Mouse (Mus musculus) limb, embryonic 10.5 days (tissue): ENCODE measurements at regions not wholly inside any gene's neighbourhood (a gene's known extent, or its start where the extent isn't known, plus 50 kb on each side); places are given as distances from the start of the nearest gene placed in this dataset.
A peak's percentile ranks its signal among the peaks of the same experiment; 100 is the strongest.

Source experiments
- DNase-seq: peaks from one replicate; pipeline ENCODE4 v3.0.0-alpha.2; 2017; ENCODE audit warnings: low spot score
- H3K27ac ChIP-seq: fragments of 300-500 bp; sonication (generic); 2 replicates; pipeline ENCODE4 v1.5.1; 2016; ENCODE audit warnings: mild to moderate bottlenecking
- H3K27me3 ChIP-seq: fragments of 300-500 bp; sonication (generic); 2 replicates; pipeline ENCODE4 v1.6.1; 2016; ENCODE audit warnings: low read depth, mild to moderate bottlenecking; ENCODE audit not compliant: poor library complexity, severe bottlenecking
- H3K36me3 ChIP-seq: fragments of 300-500 bp; sonication (generic); 2 replicates; pipeline ENCODE4 v1.6.1; 2016; ENCODE audit warnings: mild to moderate bottlenecking, moderate library complexity
- H3K4me1 ChIP-seq: fragments of 300-500 bp; sonication (generic); 2 replicates; pipeline ENCODE4 v1.6.1; 2016
- H3K4me3 ChIP-seq: fragments of 300-500 bp; sonication (generic); 2 replicates; pipeline ENCODE4 v1.5.1; 2016; ENCODE audit warnings: mild to moderate bottlenecking, moderate library complexity
- H3K9me3 ChIP-seq: fragments of 300-500 bp; sonication (generic); replicated peaks from 2 replicates; pipeline ENCODE4 v1.6.1; 2016; ENCODE audit warnings: mild to moderate bottlenecking
- WGBS: fragments of 180-500 bp; shearing (Covaris S2); methylation state at CpG from one replicate; pipeline ENCODE4 v1.1.7; 2016; 5-methylcytosine and 5-hydroxymethylcytosine counted together

DNA sequence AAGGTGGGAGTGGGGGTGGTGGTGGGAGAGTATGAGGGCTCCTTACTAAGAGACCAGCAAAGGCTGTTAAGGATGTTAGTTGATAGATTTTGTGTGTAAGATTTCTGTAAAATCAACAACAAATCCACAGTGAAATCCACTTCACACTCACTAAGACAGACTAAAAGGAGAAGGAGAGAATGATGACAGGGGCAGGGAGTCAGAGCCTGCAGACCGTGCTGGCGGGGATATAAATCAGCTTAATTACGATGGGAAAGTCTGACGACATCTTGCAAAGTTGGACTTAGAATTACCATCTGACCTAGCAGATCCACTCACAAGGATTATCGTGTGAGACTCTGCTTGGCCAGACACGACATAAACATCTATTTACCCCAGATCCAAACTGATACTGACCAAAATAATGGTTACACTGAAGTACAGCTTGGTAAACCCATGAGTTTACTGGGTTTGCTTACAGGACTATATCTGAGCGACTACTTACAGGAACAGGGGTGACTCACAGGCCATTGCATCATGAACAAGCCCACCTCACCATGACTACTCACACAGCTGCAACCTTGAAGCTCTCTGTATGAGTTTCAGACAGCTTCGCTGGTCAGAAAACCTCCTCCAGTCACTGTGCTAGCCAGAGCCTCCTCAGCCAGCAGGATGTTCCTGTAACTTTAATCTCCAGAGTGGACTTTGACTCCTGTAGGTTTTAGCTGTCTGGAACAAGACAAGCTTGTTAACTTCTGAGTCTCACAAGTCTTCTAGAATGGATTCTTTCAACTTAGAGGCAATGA lies 50.5 kb upstream of the Ednra start:
- H3K9me3 ChIP-seq: no peaks in the 10 kb centered on the region
- WGBS: 41% methylated on average over 8 of the region's 8 CpGs
- H3K27me3 ChIP-seq: no peaks in the 10 kb centered on the region
- H3K4me3 ChIP-seq: no peak overlapping the region
- no peaks in the 10 kb centered on the region for H3K36me3 ChIP-seq
- peak; percentile 26 for DNase-seq
- no peak overlapping the region for H3K27ac ChIP-seq
- peaks cover 21% of the 10 kb centered on the region for H3K4me1 ChIP-seq

DNA sequence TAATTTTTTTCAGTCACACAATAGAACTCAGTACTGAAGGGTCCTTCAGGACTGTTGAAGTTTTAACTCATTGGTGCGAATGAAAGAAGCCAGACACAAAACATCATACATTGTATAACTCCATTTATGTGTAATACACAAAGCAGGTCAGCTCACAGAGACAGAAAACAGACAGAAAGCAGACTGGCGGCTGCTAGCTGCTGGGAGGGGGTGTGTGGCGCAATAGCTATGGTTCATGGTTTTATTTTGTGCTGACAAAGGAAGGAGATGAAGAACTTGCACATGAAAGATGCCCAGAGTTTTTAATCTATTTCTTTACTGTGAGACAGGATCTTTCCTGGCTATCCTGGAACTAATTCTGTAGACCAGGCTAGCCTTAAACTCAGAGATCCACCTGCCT lies 51.3 kb upstream of the Ednra start:
- peaks cover 21% of the 10 kb centered on the region for H3K4me1 ChIP-seq
- WGBS: 88% methylated on average over 3 of the region's 3 CpGs
- H3K9me3 ChIP-seq: no peaks in the 10 kb centered on the region
- H3K27ac ChIP-seq: no peak overlapping the region
- peak; percentile 15 for DNase-seq
- no peaks in the 10 kb centered on the region for H3K36me3 ChIP-seq
- no peaks in the 10 kb centered on the region for H3K27me3 ChIP-seq
- H3K4me3 ChIP-seq: no peak overlapping the region

DNA sequence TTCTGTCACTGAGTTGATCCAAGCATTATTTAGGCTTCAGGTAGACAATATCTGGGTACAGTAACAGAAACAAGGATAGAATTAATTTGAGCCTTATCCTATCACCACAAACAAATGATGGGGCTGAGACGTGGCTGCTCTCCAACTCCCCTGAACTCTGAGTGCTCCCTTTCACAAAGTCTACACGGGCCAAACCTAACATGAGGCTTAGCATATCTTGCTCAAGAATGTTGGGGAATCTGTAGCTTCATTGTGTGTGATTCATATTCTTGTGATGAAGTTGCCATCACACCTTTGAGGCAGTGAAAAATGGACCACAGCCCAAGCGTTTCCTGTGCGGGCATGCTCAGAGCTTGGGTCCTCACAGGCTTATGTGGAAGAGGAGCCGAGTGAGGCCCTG lies 53.3 kb upstream of the Ednra start:
- H3K27ac ChIP-seq: no peak overlapping the region
- WGBS: 85% methylated on average over 5 of the region's 5 CpGs
- no peaks in the 10 kb centered on the region for H3K9me3 ChIP-seq
- H3K4me1 ChIP-seq: peaks cover 15% of the 10 kb centered on the region
- DNase-seq: peak; percentile 17
- H3K27me3 ChIP-seq: no peaks in the 10 kb centered on the region
- no peaks in the 10 kb centered on the region for H3K36me3 ChIP-seq
- H3K4me3 ChIP-seq: no peak overlapping the region

DNA sequence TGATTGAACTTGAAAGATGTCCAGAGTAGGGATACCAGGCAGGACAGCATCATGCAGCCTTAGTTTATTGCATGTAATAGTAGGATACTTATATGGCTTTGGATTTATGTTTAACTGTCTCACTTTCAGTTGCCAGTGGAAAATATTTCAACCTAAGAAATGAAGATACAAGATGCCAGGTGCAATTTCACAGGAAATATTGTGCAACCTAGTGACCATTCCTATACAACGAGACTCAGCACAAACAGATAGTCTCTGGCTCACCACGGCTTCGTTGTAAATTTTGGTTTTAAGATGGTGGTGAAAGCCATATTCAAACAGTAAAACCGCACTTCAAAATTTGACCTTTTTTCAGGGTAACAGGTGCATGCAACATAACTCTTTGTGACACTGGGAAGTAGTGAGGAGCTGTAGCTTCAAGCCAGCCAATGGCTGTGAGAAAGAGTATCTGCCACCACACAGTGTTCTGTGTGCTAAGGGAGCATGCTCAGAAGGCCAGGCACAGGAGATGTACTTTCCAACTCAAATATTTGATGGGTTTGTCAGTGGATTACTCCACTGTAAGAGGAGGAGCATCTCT lies 61.5 kb upstream of the Ednra start:
- 97% methylated on average over 4 of the region's 4 CpGs for WGBS
- Histone ChIP-seq H3K27ac (no peak overlapping the region), H3K36me3 (no peaks in the 10 kb centered on the region), H3K4me1 (0 out of 2 replicates have a peak, but pooled peaks cover 4% of the 10 kb centered on the region), H3K27me3 (no peaks in the 10 kb centered on the region), H3K9me3 (no peaks in the 10 kb centered on the region), H3K4me3 (no peak overlapping the region)
- peak; percentile 15 for DNase-seq

DNA sequence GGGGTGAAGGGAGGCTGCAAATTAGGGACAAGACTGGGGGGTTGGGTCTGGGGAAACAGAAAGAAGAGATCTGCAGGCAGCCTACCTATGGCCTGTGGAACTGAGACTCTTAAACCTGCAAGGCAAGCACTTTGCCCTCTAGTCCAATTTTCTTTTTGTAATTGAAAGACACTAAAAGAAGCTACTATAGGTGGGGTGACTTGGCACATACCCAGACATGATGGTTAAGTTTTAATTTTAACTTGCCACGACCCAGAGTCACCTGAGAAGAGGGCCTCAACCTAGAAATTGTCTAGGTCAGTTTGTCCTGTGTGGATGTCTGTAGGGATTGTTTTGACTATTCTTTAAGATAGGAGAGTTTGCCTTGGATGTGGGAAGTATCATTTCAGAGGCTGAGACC lies 70.6 kb upstream of the Ednra start:
- H3K4me1 ChIP-seq: no peaks in the 10 kb centered on the region
- no peak overlapping the region for H3K4me3 ChIP-seq
- H3K27me3 ChIP-seq: no peaks in the 10 kb centered on the region

DNA sequence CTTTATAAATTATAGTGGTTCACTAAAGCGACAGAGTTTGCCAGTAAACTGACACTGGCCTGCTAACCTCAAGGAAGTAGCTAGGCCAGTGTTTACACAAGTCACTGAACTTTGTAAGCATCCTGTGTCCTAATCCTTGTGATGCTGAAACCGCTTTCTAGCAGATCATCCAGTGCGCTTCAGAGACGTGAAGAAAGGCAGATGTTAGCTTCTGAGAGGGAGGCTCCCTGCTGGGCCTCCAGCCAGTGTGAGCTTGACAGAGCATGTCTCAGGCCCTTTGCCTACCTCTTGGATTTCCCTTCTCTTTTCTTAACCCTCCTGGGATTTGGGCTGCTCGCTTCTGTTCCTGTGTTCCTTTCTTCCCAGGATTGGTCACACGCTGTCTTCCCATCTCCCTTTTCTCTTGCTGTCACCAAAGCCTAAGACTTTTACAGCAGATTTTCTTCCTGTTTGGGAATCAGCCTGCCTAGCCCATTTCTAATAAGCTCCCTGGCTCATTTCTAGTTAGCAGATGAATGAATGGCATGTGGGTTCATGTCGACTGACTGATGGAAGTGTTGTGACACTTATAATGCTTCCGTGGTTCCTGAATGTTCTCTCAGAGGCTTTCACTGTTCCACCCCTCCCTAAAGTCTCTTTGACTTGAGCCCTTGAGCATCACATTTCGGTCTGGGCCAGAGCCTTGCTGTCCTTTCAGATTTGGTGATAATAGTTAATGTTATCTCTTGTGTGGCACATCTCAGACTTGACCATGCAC lies 79.1 kb upstream of the Ednra start:
- Histone ChIP-seq H3K27ac (no peak overlapping the region), H3K36me3 (no peaks in the 10 kb centered on the region)
- WGBS: 78% methylated on average over 9 of the region's 9 CpGs

More for the DNA sequence above, 70.6 kb upstream of the Ednra start:
- WGBS: 75% methylated on average over 1 of the region's 1 CpGs
- H3K9me3 ChIP-seq: no peaks in the 10 kb centered on the region
- peak; percentile 7 for DNase-seq
- H3K36me3 ChIP-seq: no peaks in the 10 kb centered on the region
- H3K27ac ChIP-seq: no peak overlapping the region

DNA sequence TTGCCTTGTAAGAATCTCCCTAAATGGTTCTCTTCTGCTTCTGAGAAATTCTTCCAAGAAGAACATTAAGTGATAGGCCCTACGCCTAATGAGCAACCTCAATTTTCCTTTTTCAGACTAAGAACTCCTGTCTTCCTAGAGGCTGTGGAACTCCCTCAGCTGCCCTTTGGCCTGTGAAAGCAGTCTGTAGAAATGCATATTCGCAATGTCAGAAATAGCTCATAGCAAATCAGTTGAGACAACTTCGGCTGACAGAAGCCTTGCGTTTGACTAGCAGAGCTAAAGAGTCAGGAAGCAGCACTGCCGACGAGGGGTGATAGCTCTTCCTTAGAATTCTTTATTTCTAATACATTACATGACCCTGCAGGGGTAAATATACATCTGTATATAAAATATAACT lies 80.3 kb upstream of the Ednra start:
- 95% methylated on average over 6 of the region's 6 CpGs for WGBS
- H3K4me1 ChIP-seq: no peaks in the 10 kb centered on the region
- no peaks in the 10 kb centered on the region for H3K27me3 ChIP-seq
- no peaks in the 10 kb centered on the region for H3K36me3 ChIP-seq
- H3K4me3 ChIP-seq: no peak overlapping the region
- peak; percentile 21 for DNase-seq
- no peak overlapping the region for H3K27ac ChIP-seq
- no peaks in the 10 kb centered on the region for H3K9me3 ChIP-seq

More for the DNA sequence above, 79.1 kb upstream of the Ednra start:
- Histone ChIP-seq H3K9me3 (no peaks in the 10 kb centered on the region), H3K27me3 (no peaks in the 10 kb centered on the region), H3K4me1 (no peaks in the 10 kb centered on the region), H3K4me3 (no peak overlapping the region)
- DNase-seq: peak; percentile 19

DNA sequence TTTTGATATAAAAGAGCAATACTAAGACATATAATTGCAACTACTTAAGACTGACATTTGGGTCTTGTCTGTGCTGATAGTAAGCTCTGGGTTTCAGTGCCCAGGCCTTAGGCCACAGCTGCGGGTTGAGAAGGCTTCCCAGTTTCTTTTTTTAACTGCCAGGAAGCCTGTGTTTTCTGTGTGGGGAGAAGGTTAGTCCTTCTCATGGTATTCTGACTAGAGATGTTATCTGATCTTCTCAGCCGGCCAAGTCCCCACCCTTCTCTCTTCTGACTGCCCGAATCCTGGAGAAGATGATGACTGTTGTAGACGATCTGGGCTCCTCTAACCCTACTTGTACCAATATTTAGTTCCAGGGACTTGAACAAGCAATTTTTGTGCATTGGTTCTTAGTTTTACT lies 80.7 kb upstream of the Ednra start:
- WGBS: 66% methylated on average over 4 of the region's 4 CpGs
- H3K27ac ChIP-seq: no peak overlapping the region
- no peaks in the 10 kb centered on the region for H3K9me3 ChIP-seq
- H3K4me3 ChIP-seq: no peak overlapping the region
- DNase-seq: peak; percentile 12
- H3K36me3 ChIP-seq: no peaks in the 10 kb centered on the region
- no peaks in the 10 kb centered on the region for H3K4me1 ChIP-seq
- H3K27me3 ChIP-seq: no peaks in the 10 kb centered on the region

DNA sequence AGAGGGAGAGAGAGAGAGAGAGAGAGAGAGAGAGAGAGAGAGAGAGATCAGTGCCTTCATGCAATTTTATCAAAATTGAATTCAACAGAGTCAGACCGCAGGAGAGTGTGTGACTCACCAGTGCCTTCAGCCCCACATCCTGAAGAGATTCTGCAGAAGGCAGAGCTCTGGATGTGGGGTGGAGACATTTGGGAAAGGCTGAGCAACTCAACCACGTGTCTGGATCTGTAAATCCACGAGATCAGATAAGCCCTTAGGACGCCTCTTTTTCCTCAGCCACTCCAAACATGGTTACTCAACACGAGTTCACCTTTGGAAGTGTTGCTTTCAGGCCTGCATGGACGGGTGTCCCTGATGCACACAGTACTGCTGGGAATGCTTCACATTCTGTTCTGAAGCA lies 81.4 kb upstream of the Ednra start:
- Histone ChIP-seq H3K27ac (no peak overlapping the region), H3K4me3 (no peak overlapping the region), H3K27me3 (no peaks in the 10 kb centered on the region), H3K9me3 (no peaks in the 10 kb centered on the region), H3K36me3 (no peaks in the 10 kb centered on the region), H3K4me1 (no peaks in the 10 kb centered on the region)
- WGBS: 78% methylated on average over 6 of the region's 6 CpGs
- DNase-seq: no peak

DNA sequence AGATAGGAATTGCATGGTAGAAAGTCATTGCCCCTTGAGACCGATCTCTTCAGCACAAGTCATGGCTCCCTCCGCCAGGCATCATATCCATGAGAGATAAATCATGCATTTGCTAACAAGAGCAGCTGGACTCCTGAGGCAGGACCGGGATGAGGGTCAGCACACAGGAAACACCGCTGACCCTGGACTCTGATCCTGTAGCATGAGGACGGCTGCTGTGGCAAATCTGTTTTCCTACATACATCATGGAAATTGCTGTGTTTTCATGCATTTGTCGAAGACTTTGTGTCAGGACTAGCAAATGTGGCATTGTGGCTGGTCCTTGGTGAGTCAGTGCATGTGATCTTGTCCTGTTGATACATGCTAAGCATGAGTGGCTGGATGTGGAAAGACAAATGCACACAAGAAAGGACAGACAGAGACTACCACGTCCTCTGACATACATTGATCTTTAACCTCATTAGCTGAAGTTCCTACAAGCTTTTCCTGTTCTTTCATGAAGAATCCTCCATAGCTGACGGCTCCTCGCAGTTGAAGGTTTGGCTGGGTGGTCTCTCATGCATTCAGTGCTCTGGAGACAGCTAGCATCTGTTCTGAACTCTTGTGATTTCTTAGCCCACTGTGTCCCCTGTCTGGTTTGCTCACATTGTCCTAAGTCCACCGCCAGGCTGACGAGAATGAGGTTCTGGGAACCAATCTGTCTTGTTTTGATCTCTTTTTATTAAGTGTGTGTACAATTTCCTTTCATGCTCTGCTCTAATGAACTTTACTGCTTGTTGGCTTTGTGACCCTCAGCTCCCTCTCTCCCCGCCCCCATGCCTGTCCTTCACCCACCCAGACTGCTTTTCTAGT lies 90.8 kb upstream of the Ednra start:
- Histone ChIP-seq H3K4me3 (peak overlapping the region; percentile 26), H3K36me3 (no peaks in the 10 kb centered on the region), H3K4me1 (peaks cover 32% of the 10 kb centered on the region), H3K27ac (peak overlapping the region; percentile 86), H3K9me3 (no peaks in the 10 kb centered on the region), H3K27me3 (no peaks in the 10 kb centered on the region)
- 15% methylated on average over 12 of the region's 12 CpGs for WGBS
- DNase-seq: peak; percentile 71

DNA sequence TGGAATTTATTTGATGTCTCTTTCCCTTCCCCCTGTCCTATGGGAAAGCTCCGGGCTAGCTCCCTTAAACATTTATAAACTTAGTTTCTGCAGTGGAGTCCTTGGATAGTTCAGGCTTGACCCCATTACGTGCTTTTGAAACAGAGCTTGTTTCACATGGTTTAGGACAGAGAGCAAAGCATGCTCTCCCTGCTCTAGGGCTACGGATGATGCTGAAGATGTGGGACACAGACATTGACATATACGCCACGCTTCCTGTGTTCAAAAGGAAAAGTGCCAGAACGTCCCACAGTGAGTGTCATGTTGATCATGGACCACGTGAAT lies 91.3 kb upstream of the Ednra start:
- Histone ChIP-seq H3K27ac (peak overlapping the region; percentile 86), H3K4me1 (peaks cover 32% of the 10 kb centered on the region), H3K27me3 (no peaks in the 10 kb centered on the region), H3K9me3 (no peaks in the 10 kb centered on the region), H3K4me3 (peak overlapping the region; percentile 26), H3K36me3 (no peaks in the 10 kb centered on the region)
- no peak for DNase-seq
- 30% methylated on average over 7 of the region's 7 CpGs for WGBS

DNA sequence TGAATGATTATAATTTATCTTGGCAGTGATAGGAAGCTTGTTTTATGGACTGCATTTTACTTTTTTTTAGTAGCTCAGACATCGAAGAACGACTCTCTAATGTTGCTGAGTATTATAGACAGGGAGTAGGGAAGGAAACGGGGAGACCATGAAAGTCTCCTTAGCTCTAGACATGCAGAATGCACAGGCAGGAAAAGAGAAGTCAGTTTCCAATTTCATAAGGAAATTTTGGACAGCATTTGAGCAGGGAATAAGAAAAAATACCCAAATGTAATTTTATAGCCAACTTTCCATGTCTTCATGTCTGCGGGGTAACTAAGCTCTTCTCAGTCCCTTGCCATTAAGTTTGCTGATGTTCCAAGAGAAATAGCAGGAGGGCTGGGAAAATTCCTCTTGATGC lies 92.0 kb upstream of the Ednra start:
- H3K4me1 ChIP-seq: peaks cover 32% of the 10 kb centered on the region
- H3K4me3 ChIP-seq: peak overlapping the region; percentile 26

More for the DNA sequence above, 92.0 kb upstream of the Ednra start:
- H3K27me3 ChIP-seq: no peaks in the 10 kb centered on the region
- DNase-seq: no peak
- peak overlapping the region; percentile 86 for H3K27ac ChIP-seq
- 69% methylated on average over 4 of the region's 4 CpGs for WGBS
- H3K36me3 ChIP-seq: no peaks in the 10 kb centered on the region
- H3K9me3 ChIP-seq: no peaks in the 10 kb centered on the region
